Mouse (Mus musculus) hindbrain, embryonic 15.5 days (tissue): ENCODE data around the gene Il9r. TPM values are rescaled to one million over a fixed set of nuclear protein-coding genes. Genes with fewer than 3 reads are reported as not detected.
"Not testable (repeated sequence)": the region's sequence is repeated elsewhere in the genome, so short reads cannot be mapped to it uniquely, and the experiment has no call there.

ENCODE experiments used
- ATAC-seq: fragments of 200-750 bp; cut with Nextera tagmentation; 2 replicates; pipeline ENCODE4 v1.8.0; 2017; ENCODE audit warnings: low read depth, moderate number of reproducible peaks, moderate TSS enrichment; ENCODE audit not compliant: low FRiP score
- H3K27ac ChIP-seq: fragments of 300-500 bp; sonication (generic); replicated peaks from 2 replicates; pipeline ENCODE4 v1.5.1; 2015; ENCODE audit warnings: mild to moderate bottlenecking, inconsistent platforms
- H3K27me3 ChIP-seq: fragments of 300-500 bp; sonication (generic); 2 replicates; pipeline ENCODE4 v1.6.1; 2015; ENCODE audit warnings: control low read depth, inconsistent platforms
- H3K36me3 ChIP-seq: fragments of 300-500 bp; sonication (generic); 2 replicates; pipeline ENCODE4 v1.6.1; 2015; ENCODE audit warnings: control low read depth, inconsistent platforms
- H3K4me1 ChIP-seq: fragments of 300-500 bp; sonication (generic); replicated peaks from 2 replicates; pipeline ENCODE4 v1.6.1; 2015; ENCODE audit warnings: control low read depth, inconsistent platforms
- H3K4me2 ChIP-seq: fragments of 300-500 bp; sonication (generic); 2 replicates; pipeline ENCODE4 v1.6.1; 2015; ENCODE audit warnings: moderate library complexity, mild to moderate bottlenecking, inconsistent platforms
- H3K4me3 ChIP-seq: fragments of 300-500 bp; sonication (generic); 2 replicates; pipeline ENCODE4 v1.5.1; 2015; ENCODE audit warnings: mild to moderate bottlenecking, inconsistent platforms
- H3K9ac ChIP-seq: fragments of 300-500 bp; sonication (generic); 2 replicates; pipeline ENCODE4 v1.6.1; 2015; ENCODE audit warnings: inconsistent platforms
- H3K9me3 ChIP-seq: fragments of 300-500 bp; sonication (generic); 2 replicates; pipeline ENCODE4 v1.6.1; 2016; ENCODE audit warnings: control low read depth, inconsistent platforms
- WGBS: fragments of 180-500 bp; shearing (Covaris S2); methylation state at CpG from one replicate; pipeline ENCODE4 v1.1.7; 2015; 5-methylcytosine and 5-hydroxymethylcytosine counted together
- polyA plus RNA-seq: library from polyadenylated mRNA; unstranded; fragments of >200 nt; fragmentation: Nextera tagmentation; extraction: Ambion mirVana; gene quantifications from 2 replicates; pipeline ENCODE4 v1.2.1, GENCODE M21; 2015

Gene Il9r
- polyA plus RNA-seq, 1 experiment from 2014 or later = not detected

GRCm38 (mm10) chr11:32215372-32216162 lies 15.5 kb upstream of the Il9r start:
- no peak overlapping the region for H3K4me3 ChIP-seq
- no peaks in the 10 kb centered on the region for H3K36me3 ChIP-seq
- no peak for ATAC-seq
- 95% methylated on average over 18 of the region's 18 CpGs for WGBS
- H3K27me3 ChIP-seq = no peaks in the 10 kb centered on the region
- no peaks in the 10 kb centered on the region for H3K9me3 ChIP-seq
- no peak overlapping the region for H3K4me2 ChIP-seq
- H3K9ac ChIP-seq = no peak overlapping the region
- H3K4me1 ChIP-seq = peaks cover 19% of the 10 kb centered on the region
- no peak overlapping the region for H3K27ac ChIP-seq

GRCm38 (mm10) chr11:32210623-32211022 lies 10.5 kb upstream of the Il9r start:
- 93% methylated on average over 9 of the region's 9 CpGs for WGBS
- peaks cover 8% of the 10 kb centered on the region for H3K4me1 ChIP-seq
- H3K36me3 ChIP-seq = peaks cover 6% of the 10 kb centered on the region; the same call in 1 of the 2 replicates

DNA sequence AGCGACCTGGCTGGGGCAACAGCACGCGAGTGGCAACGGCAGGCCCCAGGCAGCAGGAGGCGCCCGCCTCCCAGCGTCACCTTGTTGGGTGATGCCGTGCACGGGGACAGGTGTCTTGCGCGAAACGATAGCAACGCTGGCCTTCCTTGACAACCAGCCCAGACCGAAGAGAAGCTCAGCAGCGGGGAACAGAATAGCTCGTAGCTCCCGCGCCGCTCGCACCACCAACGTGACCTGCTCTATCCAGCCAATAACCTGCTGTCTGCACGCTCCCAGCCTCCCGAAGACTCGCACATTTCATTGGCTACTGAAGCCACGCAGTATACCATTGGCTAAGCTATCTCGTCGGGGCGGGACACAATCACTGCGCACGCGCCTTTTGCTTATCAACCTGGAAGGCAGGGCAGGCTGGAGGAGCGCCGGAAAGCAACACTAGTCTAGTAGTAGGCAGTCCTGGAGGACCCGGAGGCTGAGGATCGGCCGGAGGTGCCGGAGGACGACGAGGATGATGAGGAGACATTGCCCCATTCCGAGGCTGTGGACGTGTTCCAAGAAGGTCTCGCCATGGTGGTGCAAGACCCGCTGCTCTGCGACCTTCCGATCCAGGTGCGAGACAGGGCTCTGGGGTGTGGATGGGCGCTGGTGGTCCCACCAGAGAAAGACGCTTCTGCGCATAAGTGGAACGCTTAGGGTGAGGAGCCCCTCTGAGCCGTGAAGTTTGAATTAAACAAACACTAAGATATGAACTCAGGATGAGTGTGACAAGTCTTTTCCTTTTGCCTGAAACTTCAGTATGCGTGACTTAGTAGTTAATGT lies 5.2 kb upstream of the Il9r start, which contains the start of gene Snrnp25:
Gene Snrnp25, plus strand, starts transcription at position 358 of the 816 bp plus-strand sequence.
- Histone ChIP-seq H3K4me2 (peak within 1 kb of the TSS; percentile 80), H3K36me3 (peaks cover 6% of the 10 kb centered on the region; the same call in 1 of the 2 replicates), H3K4me1 (peaks cover 16% of the 10 kb centered on the region)

More at GRCm38 (mm10) chr11:32210623-32211022, 10.5 kb upstream of the Il9r start:
- H3K9me3 ChIP-seq = no peaks in the 10 kb centered on the region
- no peak overlapping the region for H3K9ac ChIP-seq
- no peaks in the 10 kb centered on the region for H3K27me3 ChIP-seq
- H3K4me3 ChIP-seq = no peak overlapping the region
- no peak for ATAC-seq
- H3K4me2 ChIP-seq = no peak overlapping the region
- H3K27ac ChIP-seq = no peak overlapping the region

GRCm38 (mm10) chr11:32201922-32202685 lies 2.0 kb upstream of the Il9r start:
- Histone ChIP-seq H3K36me3 (no peaks in the 10 kb centered on the region), H3K27ac (no peak overlapping the region), H3K4me1 (peaks cover 16% of the 10 kb centered on the region), H3K27me3 (peaks cover 4% of the 10 kb centered on the region; the same call in 1 of the 2 replicates), H3K9ac (no peak overlapping the region), H3K4me3 (no peak overlapping the region), H3K9me3 (no peaks in the 10 kb centered on the region), H3K4me2 (no peak overlapping the region)
- WGBS = 84% methylated on average over 11 of the region's 11 CpGs
- ATAC-seq = no peak

More for the DNA sequence above, 5.2 kb upstream of the Il9r start, which contains the start of gene Snrnp25:
- ATAC-seq = peak; percentile 100
- H3K9ac ChIP-seq = peak within 1 kb of the TSS; percentile 76
- H3K4me3 ChIP-seq = peak within 1 kb of the TSS; percentile 67
- no peaks in the 10 kb centered on the region for H3K9me3 ChIP-seq
- WGBS = under 1% methylated on average over 52 of the region's 52 CpGs
- peaks cover 4% of the 10 kb centered on the region; the same call in 1 of the 2 replicates for H3K27me3 ChIP-seq
- H3K27ac ChIP-seq = peak within 1 kb of the TSS; percentile 55

DNA sequence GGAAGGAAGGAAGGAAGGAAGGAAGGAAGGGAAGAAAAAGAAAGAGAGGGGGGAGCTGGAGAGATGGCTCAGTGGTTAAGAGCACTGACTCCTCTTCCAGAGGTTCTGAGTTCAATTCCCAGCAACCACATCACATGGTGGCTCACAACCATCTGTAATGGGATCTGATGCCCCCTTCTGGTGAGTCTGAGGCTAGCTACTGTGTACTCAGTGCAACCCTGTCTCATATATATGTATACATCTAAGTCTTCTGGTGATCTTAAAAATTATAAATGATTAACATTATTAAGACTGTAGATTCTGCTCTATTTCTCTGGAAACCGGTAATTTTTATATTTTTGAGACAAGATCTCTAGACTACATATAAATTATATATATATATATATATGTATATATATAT lies 913 bp upstream of the Il9r start:
- peaks cover 11% of the 10 kb centered on the region for H3K4me1 ChIP-seq
- H3K27ac ChIP-seq, H3K9ac ChIP-seq, ATAC-seq, H3K36me3 ChIP-seq, H3K4me2 ChIP-seq, H3K27me3 ChIP-seq, H3K4me3 ChIP-seq, H3K9me3 ChIP-seq: not testable (repeated sequence)
- WGBS = 69% methylated on average over 1 of the region's 1 CpGs

DNA sequence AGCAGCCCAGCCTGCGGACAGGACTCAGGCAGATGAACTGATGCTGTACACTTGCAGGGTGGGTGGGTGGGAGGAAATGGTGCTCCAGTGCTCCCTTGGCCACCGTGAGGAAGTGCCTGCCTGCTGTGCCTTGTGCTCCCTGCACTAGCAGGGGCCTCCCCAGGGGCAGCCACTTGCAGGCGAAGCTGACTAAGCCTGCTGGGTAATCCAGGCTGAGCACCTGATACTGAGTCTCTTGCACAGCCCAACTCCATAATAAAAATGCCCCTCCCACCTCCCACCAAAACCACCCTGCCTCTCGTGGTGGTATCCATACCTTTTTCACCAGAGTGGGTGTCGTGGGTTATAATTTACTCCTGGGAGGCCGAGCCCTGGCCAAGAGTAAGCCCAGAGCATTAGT lies 849 bp downstream of the Il9r start:
- Histone ChIP-seq H3K9me3 (no peaks in the 10 kb centered on the region), H3K27ac (no peak overlapping the region), H3K36me3 (no peaks in the 10 kb centered on the region), H3K27me3 (peaks cover 4% of the 10 kb centered on the region; the same call in 1 of the 2 replicates), H3K4me2 (no peak overlapping the region), H3K4me1 (no peaks in the 10 kb centered on the region), H3K4me3 (no peak overlapping the region), H3K9ac (no peak overlapping the region)
- 57% methylated on average over 6 of the region's 6 CpGs for whole genome bisulfite sequencing
- ATAC-seq = no peak

GRCm38 (mm10) chr11:32198256-32198955 lies 1.7 kb downstream of the Il9r start:
- Histone ChIP-seq H3K27me3 (peaks cover 2% of the 10 kb centered on the region; the same call in 1 of the 2 replicates), H3K36me3 (no peaks in the 10 kb centered on the region), H3K4me1 (no peaks in the 10 kb centered on the region), H3K9ac (no peak overlapping the region), H3K27ac (no peak overlapping the region), H3K4me3 (no peak overlapping the region), H3K9me3 (no peaks in the 10 kb centered on the region), H3K4me2 (no peak overlapping the region)
- no peak for ATAC-seq
- 74% methylated on average over 14 of the region's 14 CpGs for WGBS

DNA sequence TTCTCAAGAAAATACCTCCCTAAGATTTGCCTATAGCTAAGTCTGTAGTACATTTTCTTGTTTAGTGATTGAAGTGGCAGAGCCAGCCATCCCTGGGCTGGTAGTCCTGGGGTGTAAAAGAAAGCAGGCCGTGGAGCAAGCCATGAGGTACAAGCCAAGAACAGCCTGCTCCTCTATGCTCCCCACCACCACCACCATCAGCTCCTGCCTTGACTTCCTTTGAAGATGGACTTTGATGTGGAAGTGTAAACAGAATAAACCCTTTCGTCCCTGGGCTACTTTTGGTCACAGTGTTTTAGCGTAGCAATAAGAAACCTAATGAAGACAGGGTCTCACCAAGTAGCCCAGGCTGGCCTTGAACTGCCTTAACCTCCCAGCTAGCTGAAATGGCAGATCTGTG lies 2.3 kb downstream of the Il9r start:
- no peaks in the 10 kb centered on the region for H3K4me1 ChIP-seq
- no peak overlapping the region for H3K9ac ChIP-seq
- no peaks in the 10 kb centered on the region for H3K9me3 ChIP-seq
- no peak overlapping the region for H3K4me3 ChIP-seq
- H3K27me3 ChIP-seq = no peaks in the 10 kb centered on the region
- no peaks in the 10 kb centered on the region for H3K36me3 ChIP-seq
- H3K27ac ChIP-seq = no peak overlapping the region
- no peak overlapping the region for H3K4me2 ChIP-seq
- 56% methylated on average over 3 of the region's 3 CpGs for WGBS
- ATAC-seq = no peak

DNA sequence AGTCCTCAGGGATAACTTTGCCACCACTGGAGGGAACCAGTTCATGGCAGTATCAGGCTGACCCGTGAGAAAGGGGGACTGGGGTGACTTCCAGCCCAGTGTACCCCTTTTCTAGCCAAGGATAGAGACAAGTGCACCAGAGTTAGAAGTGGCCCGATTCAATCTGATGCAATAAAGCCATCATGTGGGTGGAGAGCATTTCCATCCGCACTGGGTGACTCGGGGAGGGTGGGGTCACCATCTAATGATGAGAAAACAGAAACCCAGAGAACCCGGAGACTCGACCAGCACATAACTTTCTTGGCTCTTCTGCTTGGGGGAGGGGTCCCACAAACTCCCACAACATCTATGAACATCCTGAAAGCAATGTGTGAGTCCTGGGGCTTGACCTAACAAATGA lies 3.4 kb downstream of the Il9r start:
- Histone ChIP-seq H3K27ac (no peak overlapping the region), H3K9me3 (no peaks in the 10 kb centered on the region), H3K4me1 (no peaks in the 10 kb centered on the region), H3K9ac (no peak overlapping the region), H3K27me3 (no peaks in the 10 kb centered on the region), H3K36me3 (no peaks in the 10 kb centered on the region), H3K4me3 (no peak overlapping the region), H3K4me2 (no peak overlapping the region)
- ATAC-seq = no peak
- WGBS = 87% methylated on average over 6 of the region's 6 CpGs

DNA sequence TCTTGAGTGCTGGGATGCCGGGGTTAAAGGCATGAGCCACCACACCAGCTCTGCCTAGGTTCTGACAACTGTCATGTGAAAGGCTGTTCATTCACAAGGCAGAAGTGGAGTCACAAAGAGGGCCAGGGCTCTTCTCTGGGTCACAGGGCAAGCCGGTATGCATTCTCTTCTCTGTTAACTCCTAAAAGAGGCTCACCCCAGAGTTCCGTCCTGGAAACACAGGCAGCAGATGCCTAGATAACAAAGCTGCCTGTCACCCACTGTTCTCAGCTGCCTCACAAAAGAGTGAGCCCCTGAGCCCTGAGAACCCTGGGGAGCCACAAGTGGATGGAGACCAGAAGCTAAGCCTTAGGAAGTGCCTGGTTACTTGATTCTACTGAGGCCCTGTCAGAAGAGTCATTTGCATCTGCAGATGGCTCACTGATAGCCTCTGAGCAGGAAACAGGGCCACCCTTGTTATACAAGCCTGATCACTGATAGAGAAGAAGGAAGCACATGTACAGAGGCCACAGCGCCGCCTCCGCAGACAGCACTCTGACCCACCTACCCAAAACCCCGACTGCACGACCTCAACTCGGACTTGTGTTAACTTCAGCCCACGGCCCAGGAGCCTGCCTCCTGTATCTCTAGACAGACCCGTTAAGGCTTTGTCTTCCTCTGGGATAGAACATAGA lies 4.1 kb downstream of the Il9r start:
- ATAC-seq = no peak
- no peak overlapping the region for H3K27ac ChIP-seq
- no peaks in the 10 kb centered on the region for H3K9me3 ChIP-seq
- WGBS = 28% methylated on average over 11 of the region's 11 CpGs
- no peak overlapping the region for H3K9ac ChIP-seq
- no peaks in the 10 kb centered on the region for H3K36me3 ChIP-seq
- H3K4me3 ChIP-seq = no peak overlapping the region
- no peaks in the 10 kb centered on the region for H3K27me3 ChIP-seq
- H3K4me1 ChIP-seq = no peaks in the 10 kb centered on the region
- H3K4me2 ChIP-seq = no peak overlapping the region

DNA sequence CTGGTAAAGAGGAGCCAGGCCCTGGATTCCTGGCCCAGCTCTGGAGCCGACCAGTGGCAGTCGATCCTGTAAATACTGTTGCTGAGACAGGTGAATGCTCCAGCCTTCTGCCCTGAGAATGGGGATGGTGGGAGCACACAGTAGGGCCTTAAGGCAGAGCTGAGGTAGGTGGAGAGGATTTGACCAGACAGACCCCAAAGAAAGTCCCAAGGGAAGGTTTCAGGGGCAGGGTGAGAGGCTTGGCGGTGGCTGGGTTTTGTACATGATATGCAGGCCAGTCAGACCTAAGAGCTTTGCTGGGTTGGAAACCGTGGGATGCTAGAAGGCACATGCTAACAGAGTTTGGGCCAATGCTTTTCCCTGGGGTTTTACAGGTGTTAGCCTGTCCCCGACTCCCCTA lies 5.5 kb downstream of the Il9r start:
- no peak overlapping the region for H3K9ac ChIP-seq
- H3K4me3 ChIP-seq = no peak overlapping the region
- ATAC-seq = no peak
- H3K27ac ChIP-seq = no peak overlapping the region
- H3K4me1 ChIP-seq = peaks cover 5% of the 10 kb centered on the region; the same call in 1 of the 2 replicates
- no peak overlapping the region for H3K4me2 ChIP-seq
- no peaks in the 10 kb centered on the region for H3K27me3 ChIP-seq
- WGBS = 85% methylated on average over 5 of the region's 5 CpGs
- H3K9me3 ChIP-seq = no peaks in the 10 kb centered on the region
- no peaks in the 10 kb centered on the region for H3K36me3 ChIP-seq
